Mouse (Mus musculus): ENCODE data around the gene Nmnat3.
A peak's percentile ranks its signal among the peaks of the same experiment; 100 is the strongest.

Nmnat3 gene

DNA sequence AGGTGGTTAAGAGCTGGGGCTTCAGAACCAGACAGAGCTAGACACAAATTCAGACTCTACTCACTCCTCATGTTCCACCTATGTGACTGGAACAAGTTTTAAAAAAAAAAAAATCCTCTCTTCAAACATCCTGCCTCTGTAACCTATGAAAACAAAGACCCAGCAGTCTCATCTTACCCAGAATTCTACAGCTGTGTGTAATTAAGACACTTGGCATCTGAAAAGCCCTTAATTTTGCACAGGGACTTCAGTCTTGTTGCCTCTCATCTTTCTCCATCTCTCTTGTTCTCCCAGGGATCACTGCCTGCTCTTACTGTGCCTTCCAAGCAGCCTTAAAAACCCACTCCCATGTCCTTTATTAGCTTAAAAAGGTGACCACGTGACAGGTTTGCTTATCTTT lies 133.4 kb downstream of the Nmnat3 start:
- no peak for DNase-seq (ENCODE audit: low read depth, low spot score)

DNA sequence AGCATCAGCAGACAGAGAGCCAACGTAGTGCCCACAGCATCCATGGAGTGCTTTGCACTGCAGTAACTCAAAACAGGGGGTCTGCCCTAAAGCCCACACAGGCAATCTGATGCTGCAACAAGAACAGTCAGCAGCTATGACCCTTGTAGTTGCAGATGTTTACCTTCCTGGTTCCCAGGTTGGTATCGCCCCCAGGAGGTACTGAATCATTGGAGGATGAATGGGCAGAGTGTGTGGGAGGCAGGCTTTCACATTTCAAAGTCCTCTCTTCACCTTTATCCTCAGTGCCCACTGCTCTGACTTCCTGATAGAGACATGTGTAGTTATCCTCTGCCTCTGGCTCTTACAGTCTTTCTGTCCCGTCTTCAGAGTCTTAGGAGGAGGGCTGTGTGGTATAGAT lies 134.7 kb downstream of the Nmnat3 start:
- no peak for DNase-seq (ENCODE audit: low read depth, low spot score)

DNA sequence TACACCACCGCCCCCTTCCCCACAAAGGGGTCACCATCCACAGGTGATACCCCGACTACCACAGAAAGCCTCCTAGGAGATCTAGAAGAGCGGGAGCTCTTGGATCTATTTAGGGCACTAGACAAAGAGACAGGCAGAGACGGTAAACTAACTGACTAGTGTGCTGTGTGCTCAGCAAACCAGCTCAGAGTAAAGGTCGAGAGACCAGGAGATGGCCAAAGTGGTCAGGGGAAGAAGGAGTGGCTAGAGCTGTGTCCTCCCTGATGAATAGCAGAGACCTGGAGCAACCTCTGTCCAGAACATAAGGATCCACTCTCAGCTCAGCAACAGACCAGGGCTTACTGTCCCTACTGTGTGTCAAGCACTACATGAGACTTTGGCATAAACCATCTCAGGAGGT lies 135.4 kb downstream of the Nmnat3 start, which contains the start of gene Rbp1:
Rbp1 (plus strand) TSS at position 306 of the 400 bp plus-strand sequence.
- no peak for DNase-seq (ENCODE audit: low read depth, low spot score)

DNA sequence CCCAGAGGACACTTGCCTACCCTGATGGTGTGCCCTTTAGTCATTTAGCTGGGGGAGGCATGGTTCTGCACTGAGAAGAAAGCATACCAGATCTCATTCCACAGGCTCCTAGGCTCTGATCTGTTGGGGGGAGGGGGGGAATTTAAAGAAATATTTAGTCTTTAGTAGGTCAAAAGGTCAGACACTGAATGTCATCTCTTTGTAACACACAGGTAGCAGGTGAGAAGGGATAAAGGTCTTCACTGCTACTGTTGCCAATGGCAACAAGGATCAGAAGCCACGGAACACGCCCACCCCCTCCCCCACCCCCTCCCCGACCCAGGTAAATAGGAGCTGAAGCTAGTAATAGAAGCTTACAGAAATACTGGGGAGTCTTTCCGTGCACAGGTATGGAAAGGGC lies 136.5 kb downstream of the Nmnat3 start:
- no peak for DNase-seq (ENCODE audit: low read depth, low spot score)

DNA sequence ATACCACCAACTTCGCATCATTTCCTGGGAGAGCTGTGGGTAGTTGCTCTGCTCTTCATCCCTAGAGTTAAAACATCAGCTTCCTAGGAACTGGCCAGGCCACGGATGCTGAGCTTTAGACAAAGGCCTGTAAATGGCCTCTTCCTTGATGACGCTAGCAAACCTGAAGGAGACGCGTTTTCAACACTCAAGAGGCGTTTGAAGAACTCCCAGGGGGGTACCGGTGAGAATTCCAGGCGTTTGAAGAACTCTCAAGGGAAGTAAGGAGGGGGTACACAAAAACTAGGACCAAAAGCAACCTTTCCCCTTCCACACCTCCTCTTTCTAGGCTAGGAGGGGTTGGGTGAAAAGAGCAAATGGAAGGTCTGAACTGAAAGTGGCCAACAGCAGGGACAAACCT lies 137.1 kb downstream of the Nmnat3 start:
- DNase-seq (ENCODE audit: low read depth, low spot score), result no peak

DNA sequence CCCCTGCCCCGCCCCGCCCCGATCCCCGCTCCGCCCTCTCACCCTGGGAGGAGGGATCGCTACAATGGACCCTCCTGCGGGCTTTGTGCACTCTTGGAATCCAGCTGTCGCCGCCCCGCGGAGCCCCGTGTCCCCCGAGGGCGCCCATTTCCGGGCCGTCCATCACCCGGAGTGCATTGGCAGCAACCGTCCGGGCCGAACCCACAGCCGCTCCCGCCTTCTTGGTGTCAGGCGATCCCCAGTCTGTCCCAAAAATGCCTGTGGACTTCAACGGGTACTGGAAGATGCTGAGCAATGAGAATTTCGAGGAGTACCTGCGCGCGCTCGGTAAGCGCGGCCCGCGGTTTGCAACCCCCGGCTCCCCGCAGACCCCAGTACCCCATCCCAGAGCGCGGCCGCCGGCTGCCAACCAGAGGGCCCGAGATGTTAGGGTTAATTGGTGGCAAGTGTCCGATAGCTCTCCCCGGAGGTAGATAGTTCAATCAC lies 137.5 kb downstream of the Nmnat3 start:
- no peak for DNase-seq (ENCODE audit: low read depth, low spot score)

DNA sequence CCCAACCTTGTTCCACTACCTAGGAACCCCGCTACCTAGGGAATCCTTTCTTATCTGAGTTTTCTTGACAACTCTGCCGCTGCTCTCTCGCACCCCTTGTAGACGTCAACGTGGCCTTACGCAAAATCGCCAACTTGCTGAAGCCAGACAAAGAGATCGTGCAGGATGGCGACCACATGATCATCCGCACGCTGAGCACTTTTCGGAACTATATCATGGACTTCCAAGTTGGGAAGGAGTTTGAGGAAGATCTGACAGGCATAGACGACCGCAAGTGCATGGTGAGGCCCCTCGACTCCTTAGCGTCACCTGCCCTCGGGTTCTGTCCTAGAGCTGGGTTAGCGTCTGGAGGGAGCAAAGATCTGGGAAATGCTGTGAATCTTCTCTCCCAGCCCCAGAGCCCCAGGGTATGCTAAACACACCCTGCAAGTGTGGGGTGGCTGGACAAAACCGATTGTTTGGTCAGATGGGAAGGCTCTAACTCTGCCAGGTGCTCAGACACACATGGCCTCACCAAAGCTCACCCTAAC lies 138.2 kb downstream of the Nmnat3 start:
- DNase-seq (ENCODE audit: low read depth, low spot score), result no peak

DNA sequence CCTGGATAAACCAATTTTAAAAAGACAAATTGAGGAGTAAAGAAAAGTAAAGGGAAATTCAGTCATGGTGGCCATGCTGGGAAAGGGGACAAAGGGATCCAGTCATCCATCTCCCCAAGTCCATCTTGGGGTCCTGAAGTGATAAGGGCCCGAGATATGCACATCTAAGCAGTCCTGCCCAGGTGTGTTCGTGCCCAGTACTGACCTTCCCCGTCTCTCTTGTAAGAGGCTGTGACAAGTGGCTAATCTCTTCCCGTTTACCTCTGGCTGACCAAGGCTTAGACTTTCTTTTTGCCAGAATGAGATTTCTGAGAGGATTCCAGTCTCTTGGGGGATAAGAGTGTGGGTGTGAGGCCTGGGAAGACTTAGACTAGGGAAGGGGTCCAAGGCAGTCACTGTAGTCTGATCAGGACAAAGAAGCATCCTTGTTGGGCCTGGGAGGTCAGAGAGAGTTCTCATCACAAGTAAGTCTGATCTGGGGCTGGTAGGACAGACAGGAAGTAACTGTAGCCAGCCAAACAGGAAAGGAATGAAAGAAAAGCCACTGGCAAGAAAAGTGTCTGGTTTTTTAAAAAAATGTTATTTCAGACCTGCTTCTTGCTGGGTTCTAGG lies 140.8 kb downstream of the Nmnat3 start:
- no peak for DNase-seq (ENCODE audit: low read depth, low spot score)

DNA sequence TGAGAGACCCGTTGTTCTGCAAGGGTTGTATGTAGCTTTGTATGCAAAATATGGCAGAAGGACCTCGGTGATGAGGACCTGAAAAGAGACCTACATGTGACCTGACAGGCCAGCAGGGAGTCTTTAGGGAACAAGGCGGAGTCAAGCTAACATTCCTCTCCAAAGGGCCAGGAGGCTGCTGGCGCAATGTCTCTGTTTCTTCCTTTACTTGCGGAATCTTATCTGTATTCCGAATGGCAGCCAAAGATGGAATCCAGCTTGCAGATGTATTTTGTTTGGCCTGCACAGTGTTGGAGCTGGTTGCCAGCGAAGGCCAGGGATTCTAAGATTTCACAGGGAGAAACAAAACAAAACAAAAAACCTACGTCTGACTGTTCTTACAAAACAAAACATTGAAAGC lies 141.5 kb downstream of the Nmnat3 start:
- no peak for DNase-seq (ENCODE audit: low read depth, low spot score)

DNA sequence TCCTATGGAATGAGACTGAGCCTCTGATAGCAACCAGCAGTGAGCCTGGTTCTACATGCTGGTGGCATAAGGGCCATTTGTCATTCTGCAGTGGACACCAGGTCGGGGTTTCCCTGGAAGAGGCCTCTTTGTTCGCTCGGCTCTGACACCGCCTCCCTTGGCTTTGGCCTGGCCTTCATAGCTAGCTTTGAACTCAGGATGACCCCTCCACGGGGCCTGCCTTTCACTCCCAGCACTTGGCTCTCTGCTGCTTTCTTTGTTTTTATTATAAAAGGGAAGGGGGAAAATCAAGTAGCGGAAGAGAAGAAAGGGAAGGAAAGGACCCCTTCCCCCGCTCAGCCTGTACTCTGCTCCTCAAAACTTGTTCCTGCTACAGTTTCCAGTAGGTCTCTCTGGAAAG lies 142.6 kb downstream of the Nmnat3 start:
- no peak for DNase-seq (ENCODE audit: low read depth, low spot score)

DNA sequence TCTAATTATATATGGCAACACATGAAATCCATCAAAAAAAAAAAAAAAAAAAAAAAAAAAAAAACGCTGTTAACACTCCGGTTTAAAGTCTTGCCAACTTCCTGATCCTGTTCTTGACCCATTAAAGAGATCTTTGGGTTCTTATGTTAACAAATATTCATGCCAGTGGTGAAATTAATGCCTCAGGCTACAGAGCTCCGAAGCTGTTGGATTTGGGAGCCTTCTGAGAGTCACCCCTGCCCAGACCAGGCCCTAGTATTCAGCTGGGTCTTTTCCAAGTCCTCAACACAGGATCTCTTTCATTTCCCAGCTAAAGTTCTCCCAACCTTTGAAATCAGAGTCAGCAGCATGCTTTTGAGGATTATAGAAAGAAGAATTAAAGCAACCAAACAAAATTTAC lies 143.3 kb downstream of the Nmnat3 start:
- DNase-seq (ENCODE audit: low read depth, low spot score), result no peak

DNA sequence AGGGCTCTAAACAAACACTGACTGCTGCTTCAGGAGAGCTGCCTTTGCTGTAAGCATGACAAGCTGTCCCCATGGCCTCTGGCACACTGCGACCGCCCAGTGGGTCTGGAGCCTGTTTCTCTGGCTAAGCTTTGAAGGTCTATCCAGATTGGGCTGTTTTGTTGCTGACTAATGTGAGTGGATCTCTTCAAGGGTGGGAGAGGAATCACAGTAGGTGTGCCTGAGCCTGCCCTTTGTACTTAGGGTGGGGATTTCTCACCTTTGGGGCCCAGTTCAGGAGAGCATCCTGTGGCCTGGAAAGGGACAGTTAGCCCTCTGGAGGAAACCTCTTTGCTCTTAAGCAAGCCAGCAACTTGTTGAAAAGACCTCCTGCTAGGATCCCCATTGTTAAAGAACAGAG lies 145.8 kb downstream of the Nmnat3 start:
- DNase-seq (ENCODE audit: low read depth, low spot score), result no peak

DNA sequence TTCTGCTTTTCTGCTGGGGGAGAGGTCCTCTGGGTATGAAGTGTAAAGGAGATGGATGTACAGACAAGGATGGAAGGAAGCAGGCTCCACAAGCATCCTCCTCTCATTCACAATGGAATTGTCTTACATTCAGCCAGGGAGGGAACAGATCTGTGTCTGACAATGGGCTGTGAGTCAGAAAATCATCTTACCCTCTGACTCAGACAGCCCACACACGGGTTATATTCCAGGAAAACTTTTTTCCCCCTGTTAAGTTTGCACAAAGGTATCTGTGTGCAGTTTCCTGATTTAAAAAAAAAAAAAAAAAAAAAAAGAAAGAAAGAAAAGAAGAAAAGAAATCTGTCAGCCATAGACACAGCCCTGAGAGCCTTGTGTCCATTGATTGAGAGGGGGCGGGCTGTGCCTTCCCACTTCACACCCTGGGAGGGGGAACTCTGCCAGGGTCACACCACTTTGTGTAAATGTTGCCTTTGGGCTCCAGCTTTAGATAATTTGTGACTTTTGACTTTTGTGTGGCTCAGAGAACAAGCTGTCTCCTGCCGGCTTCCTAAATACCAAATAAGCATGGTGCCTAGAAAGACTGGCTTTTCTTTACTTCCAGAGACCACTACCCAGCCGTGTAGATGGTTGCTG lies 146.8 kb downstream of the Nmnat3 start:
- no peak for DNase-seq (ENCODE audit: low read depth, low spot score)

DNA sequence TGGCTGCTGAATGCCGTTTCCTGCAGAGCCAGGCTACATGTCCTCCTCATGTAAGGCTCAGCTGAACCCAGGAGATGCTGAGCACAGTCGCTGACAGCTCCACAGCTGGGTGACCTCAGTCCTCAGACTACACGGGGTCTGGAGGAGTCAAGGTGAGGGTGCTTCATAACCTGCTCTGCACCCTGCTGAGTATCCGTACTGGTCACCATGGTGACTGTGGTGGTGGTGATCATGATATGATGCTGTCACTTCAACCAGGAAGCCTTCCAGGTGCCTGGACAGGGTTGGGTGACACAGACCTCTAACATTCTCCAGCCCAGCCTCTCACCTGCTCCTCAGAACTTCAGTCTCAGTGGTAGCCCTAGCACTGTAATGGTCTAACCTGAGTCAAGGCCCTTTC lies 150.6 kb downstream of the Nmnat3 start:
- DNase-seq (ENCODE audit: low read depth, low spot score), result no peak

DNA sequence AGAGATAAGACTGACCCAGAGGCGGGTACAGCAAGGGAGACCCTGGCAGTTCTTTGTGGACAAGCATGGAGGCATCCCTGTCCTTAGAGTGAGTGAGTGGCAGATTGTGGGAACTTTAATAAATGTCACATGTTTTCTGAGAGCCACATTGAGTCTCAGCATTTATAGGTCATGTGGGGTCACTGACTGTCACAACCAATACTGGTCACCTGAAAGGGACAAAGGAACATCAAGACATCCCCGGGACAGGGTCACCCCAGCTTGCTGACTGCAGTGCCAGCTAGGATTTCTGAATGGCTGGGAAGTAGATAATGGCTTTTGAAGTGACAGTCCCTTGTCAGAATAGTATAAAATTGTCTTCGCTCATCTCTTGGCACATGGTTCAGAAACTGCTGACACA lies 151.9 kb downstream of the Nmnat3 start:
- no peak for DNase-seq (ENCODE audit: low read depth, low spot score)

DNA sequence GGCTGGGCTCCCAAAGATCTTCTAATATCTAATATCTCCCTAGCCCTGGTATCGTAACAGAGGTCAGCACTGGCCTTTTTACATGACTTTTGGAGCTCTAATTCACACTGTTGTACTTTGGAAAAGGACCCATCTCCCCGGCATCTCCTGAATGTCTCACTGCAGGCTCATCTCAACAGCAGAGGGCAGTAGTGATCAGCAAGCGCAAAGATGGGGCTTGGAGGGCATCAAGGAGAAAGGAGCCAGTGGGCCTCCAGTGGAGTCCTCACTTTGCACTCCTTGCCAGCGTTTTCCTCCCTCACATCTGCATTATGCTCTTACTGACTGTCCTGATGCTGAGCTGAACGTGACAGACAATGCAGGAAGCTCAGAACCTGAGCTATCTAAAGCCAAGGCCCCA lies 155.4 kb downstream of the Nmnat3 start:
- DNase-seq (ENCODE audit: low read depth, low spot score), result no peak

DNA sequence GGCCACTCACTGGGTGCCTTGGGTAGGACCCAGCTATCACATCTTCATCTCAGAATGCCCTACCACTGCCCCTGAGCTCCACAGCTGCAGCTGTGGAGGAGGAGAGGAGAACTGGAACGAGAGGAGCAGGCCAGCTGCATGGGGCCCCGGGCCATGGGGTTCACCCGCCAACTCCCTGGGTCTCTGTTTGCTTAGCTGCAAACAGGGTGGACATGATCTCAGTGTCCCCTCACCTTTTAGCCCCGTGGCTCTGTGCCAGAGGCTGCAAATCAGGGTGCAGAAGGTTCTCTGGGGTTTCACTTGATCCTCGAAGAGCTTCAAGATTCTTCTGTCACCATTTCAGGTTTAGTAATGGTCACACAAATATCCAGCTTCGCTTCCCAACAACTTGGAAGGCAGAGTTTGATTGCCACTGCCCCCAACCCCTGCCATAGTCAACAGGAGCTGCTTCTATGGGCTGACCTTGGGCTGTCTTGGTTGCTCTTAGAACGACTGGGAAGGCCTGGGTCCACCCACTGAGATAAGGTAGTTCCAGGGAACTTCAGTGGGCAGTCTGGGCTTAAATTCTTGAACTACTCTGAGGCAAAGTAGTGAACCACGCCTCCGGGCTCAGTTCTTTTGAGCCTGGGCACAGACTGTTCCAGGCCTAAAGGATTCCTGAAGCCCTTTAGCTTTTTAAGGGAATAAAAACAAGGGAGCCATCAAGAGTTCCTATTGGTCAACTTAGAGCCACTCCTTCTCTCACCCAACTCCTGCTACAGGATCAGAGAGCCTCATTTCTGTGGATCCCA lies 158.3 kb downstream of the Nmnat3 start:
- no peak for DNase-seq (ENCODE audit: low read depth, low spot score)

DNA sequence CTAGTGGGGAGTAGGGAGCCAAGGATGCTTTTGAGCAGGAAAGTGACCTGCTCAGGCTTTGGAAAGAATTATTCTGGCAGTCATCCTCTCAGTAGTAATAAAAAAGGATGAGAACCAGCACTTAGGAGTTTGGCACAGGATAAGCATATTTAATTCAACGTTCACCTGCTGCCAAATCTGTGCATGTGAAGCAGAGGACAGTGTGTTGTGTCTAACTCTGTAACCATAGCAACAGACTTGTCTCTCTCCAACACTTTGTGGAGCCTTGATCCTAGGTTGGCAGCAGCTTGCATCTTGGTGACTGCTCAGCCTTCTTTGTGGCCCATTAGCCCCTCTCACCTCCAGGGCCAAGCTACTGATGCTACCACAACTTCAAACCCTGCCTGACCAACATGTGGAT lies 163.7 kb downstream of the Nmnat3 start:
- peak; percentile 28 for DNase-seq (ENCODE audit: low read depth, low spot score)

DNA sequence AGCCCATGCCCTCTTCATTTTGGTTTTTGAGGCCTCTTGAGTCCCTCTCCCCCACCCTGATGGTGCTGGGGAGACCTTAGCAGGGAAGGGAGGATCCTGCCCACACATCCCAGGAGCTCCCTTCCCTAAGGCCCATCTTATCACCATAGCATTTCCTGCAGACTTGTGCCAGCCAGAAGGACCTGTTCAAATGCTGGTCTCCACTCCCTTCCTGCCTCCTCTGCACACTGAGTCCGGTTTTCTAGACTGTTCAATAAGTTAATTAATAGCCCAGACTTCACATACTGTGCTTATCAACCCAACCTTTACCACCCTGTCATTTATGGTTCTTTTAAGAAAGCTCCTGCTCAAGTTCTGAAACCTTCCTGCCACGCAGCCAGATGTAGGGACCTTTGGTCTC lies 179.5 kb downstream of the Nmnat3 start:
- no peak for DNase-seq (ENCODE audit: low read depth, low spot score)

All from telencephalon, adult 2 months (tissue).